Mouse (Mus musculus) stomach, postnatal 0 days (tissue): ENCODE results near the gene Opcml.

Experiments
- CTCF ChIP-seq: IDR thresholded peaks from 2 replicates; pipeline ENCODE4 v1.5.1; 2016; ENCODE audit warnings: antibody characterized with exemption, low read depth, mild to moderate bottlenecking, moderate library complexity
- EP300 ChIP-seq: optimal IDR thresholded peaks from 2 replicates; pipeline ENCODE3; 2016; ENCODE audit warnings: antibody characterized with exemption

GRCm38 (mm10) chr9:28911571-28912185 is 1121.1 kb downstream of the Opcml start:
- TF ChIP-seq CTCF: no peak
- TF ChIP-seq EP300: no peak
